Mouse (Mus musculus): Measurements from ENCODE around the gene Pigs. TPM values are rescaled to one million over a fixed set of nuclear protein-coding genes. Genes with fewer than 3 reads are reported as not detected.
A peak's percentile ranks its signal among the peaks of the same experiment; 100 is the strongest.

The Pigs gene
- polyA plus RNA-seq, 1 experiment from 2014 or later = 72.3 TPM

DNA sequence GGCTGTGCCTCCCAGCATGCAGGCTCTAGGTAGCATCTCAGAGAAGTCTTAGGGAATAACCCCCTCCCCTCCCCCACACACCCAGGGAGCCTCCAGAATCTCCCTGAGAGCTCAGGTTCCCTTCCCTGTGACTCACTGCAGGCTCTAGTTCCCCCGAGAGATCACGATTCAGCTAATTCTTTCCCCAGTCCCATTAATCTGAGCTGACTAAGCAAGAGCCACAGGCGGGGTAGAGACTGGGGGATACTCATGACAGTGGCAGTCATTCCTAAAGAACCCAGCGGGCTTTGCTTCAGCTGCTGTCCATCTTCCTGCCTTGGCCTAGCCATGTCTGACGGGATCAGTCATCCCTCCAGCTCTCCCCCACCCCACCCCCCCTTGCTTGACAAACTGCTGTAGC, 54.5 kb downstream of the Pigs start:
- ATAC-seq (ENCODE audit: low read depth) (peak; percentile 42), DNase-seq (ENCODE audit: low spot score) (peak; percentile 78)
- WGBS = 24% methylated on average over 5 of the region's 5 CpGs
- Histone ChIP-seq H3K27ac (replicated peaks; ENCODE audit: low read depth, low read length) (no peak overlapping the region), H3K9me3 (ENCODE audit: control insufficient read depth, low read length) (no peaks in the 10 kb centered on the region), H3K9ac (ENCODE audit: low read depth, low read length) (no peak overlapping the region), H3K27me3 (replicated peaks; ENCODE audit: control insufficient read depth, insufficient read depth, low read length) (no peaks in the 10 kb centered on the region), H3K4me1 (ENCODE audit: control insufficient read depth, insufficient read depth, low read length) (peaks cover 5% of the 10 kb centered on the region; the same call in 1 of the 2 replicates), H3K4me2 (ENCODE audit: low read depth, low read length) (no peak overlapping the region), H3K4me3 (ENCODE audit: low read depth, low read length) (no peak overlapping the region), H3K36me3 (ENCODE audit: control insufficient read depth, insufficient read depth, low read length) (no peaks in the 10 kb centered on the region)

DNA sequence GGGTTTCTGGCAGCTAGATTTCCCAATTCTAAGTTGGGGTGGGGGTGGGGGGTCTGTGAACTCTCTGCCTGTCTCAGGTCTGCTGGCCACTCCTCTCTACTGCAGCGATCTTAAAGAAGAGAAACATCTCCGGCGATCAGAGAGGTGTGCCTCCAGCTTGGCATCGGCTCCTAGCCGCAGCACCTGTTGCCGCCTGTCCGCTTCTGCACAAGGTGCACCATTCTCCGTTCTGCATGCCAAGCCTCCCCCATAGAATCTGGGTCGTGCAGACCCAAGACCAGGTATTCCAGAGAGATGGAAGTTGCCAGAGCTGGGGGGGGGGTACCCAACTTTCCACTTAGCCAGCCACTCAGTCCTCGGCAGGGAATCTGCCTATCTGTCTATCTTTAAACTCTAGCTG, 57.6 kb downstream of the Pigs start:
- DNase-seq (ENCODE audit: low spot score) (no peak), ATAC-seq (ENCODE audit: low read depth) (no peak)
- Histone ChIP-seq H3K36me3 (ENCODE audit: control insufficient read depth, insufficient read depth, low read length) (no peaks in the 10 kb centered on the region), H3K4me3 (ENCODE audit: low read depth, low read length) (no peak overlapping the region), H3K9ac (ENCODE audit: low read depth, low read length) (no peak overlapping the region), H3K4me1 (ENCODE audit: control insufficient read depth, insufficient read depth, low read length) (peaks cover 5% of the 10 kb centered on the region; the same call in 1 of the 2 replicates), H3K4me2 (ENCODE audit: low read depth, low read length) (no peak overlapping the region), H3K9me3 (ENCODE audit: control insufficient read depth, low read length) (no peaks in the 10 kb centered on the region), H3K27me3 (replicated peaks; ENCODE audit: control insufficient read depth, insufficient read depth, low read length) (no peaks in the 10 kb centered on the region), H3K27ac (replicated peaks; ENCODE audit: low read depth, low read length) (no peak overlapping the region)
- 69% methylated on average over 10 of the region's 10 CpGs for WGBS

DNA sequence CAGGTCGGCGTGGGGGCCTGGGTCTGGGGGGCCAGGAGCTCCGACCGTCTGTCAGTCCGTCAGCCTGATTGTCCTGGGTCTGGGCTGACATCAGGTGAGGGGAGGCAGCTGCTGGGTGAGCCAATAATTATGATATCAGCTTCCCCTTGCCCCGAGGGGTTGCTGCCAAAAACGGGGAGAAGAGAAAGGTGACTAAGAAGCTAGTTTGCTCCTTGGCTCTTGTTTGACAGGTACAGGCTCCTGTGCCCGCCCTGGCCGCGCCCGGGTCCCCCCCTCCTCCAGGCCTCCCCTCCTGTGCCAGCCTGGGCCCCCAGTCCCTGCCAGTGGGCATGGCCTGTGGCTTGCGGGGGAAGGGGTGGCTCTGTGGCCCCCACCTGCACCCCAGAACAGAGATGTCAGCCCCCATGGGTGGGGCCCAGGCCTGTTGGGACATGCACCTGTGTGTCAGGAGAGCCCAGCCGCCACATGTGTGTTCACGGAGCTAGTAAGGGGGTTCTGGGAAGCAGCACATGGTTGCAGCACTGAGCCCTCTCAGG, 58.4 kb downstream of the Pigs start, which contains the start of gene Foxn1:
TSS of gene Foxn1 (minus strand) at position 51 of the 536 bp plus-strand sequence.
- WGBS = 66% methylated on average over 14 of the region's 14 CpGs
- no peak within 1 kb of the TSS for H3K9ac ChIP-seq (ENCODE audit: low read depth, low read length)
- ATAC-seq (ENCODE audit: low read depth) = peak; percentile 71
- H3K36me3 ChIP-seq (ENCODE audit: control insufficient read depth, insufficient read depth, low read length) = no peaks in the 10 kb centered on the region
- H3K4me2 ChIP-seq (ENCODE audit: low read depth, low read length) = peak within 1 kb of the TSS; percentile 15; the same call in 1 of the 2 replicates
- peak; percentile 51 for DNase-seq (ENCODE audit: low spot score)
- no peak within 1 kb of the TSS for H3K27ac ChIP-seq (replicated peaks; ENCODE audit: low read depth, low read length)
- H3K4me3 ChIP-seq (ENCODE audit: low read depth, low read length) = no peak within 1 kb of the TSS
- H3K27me3 ChIP-seq (replicated peaks; ENCODE audit: control insufficient read depth, insufficient read depth, low read length) = no peaks in the 10 kb centered on the region
- H3K9me3 ChIP-seq (ENCODE audit: control insufficient read depth, low read length) = no peaks in the 10 kb centered on the region
- H3K4me1 ChIP-seq (ENCODE audit: control insufficient read depth, insufficient read depth, low read length) = peaks cover 5% of the 10 kb centered on the region; the same call in 1 of the 2 replicates

Other genes starting within 250 kb of the Pigs start
- 30.9 and 32.4 TPM in 2 replicates for gene Eral1, start 248.0 kb upstream of the Pigs start, polyA plus RNA-seq (2014; fragmentation: Nextera tagmentation; extraction: Ambion mirVana)
- gene Fam222b, start 233.8 kb upstream of the Pigs start, polyA plus RNA-seq (2014; fragmentation: Nextera tagmentation; extraction: Ambion mirVana) = 15.9 and 16.3 TPM in 2 replicates
- gene Traf4, start 162.8 kb upstream of the Pigs start, polyA plus RNA-seq (2014; fragmentation: Nextera tagmentation; extraction: Ambion mirVana) = 52.4 and 60.8 TPM in 2 replicates
- 10.8 and 12.6 TPM in 2 replicates for gene Nek8, start 151.7 kb upstream of the Pigs start, polyA plus RNA-seq (2014; fragmentation: Nextera tagmentation; extraction: Ambion mirVana)
- gene Tlcd1, start 151.7 kb upstream of the Pigs start, polyA plus RNA-seq (2014; fragmentation: Nextera tagmentation; extraction: Ambion mirVana) = 22.2 and 23.8 TPM in 2 replicates
- 1,626 and 1,746 TPM in 2 replicates for gene Rpl23a, start 144.8 kb upstream of the Pigs start, polyA plus RNA-seq (2014; fragmentation: Nextera tagmentation; extraction: Ambion mirVana)
- 136 and 156 TPM in 2 replicates for gene Rab34, start 140.0 kb upstream of the Pigs start, polyA plus RNA-seq (2014; fragmentation: Nextera tagmentation; extraction: Ambion mirVana)
- gene Proca1, start 135.0 kb upstream of the Pigs start, polyA plus RNA-seq (2014; fragmentation: Nextera tagmentation; extraction: Ambion mirVana) = 2.4 and 2.7 TPM in 2 replicates
- 93.1 and 103 TPM in 2 replicates for gene Sdf2, start 82.7 kb upstream of the Pigs start, polyA plus RNA-seq (2014; fragmentation: Nextera tagmentation; extraction: Ambion mirVana)
- gene Supt6, start 82.4 kb upstream of the Pigs start, polyA plus RNA-seq (2014; fragmentation: Nextera tagmentation; extraction: Ambion mirVana) = 26.6 and 28.7 TPM in 2 replicates
- gene 2610507B11Rik, start 66.7 kb upstream of the Pigs start, polyA plus RNA-seq (2014; fragmentation: Nextera tagmentation; extraction: Ambion mirVana) = 73.6 and 78.9 TPM in 2 replicates
- 0.11 and 0.31 TPM in 2 replicates for gene BC030499, start 37.6 kb upstream of the Pigs start, polyA plus RNA-seq (2014; fragmentation: Nextera tagmentation; extraction: Ambion mirVana)
- 23.8 and 25.3 TPM in 2 replicates for gene Spag5, start 26.9 kb upstream of the Pigs start, polyA plus RNA-seq (2014; fragmentation: Nextera tagmentation; extraction: Ambion mirVana)
- gene Aldoc, start 5.4 kb upstream of the Pigs start, polyA plus RNA-seq (2014; fragmentation: Nextera tagmentation; extraction: Ambion mirVana) = 20.4 and 24.1 TPM in 2 replicates
- 39.9 and 46.1 TPM in 2 replicates for gene Unc119, start 15.1 kb downstream of the Pigs start, polyA plus RNA-seq (2014; fragmentation: Nextera tagmentation; extraction: Ambion mirVana)
- 1.4 and 1.6 TPM in 2 replicates for gene Foxn1, start 58.1 kb downstream of the Pigs start, polyA plus RNA-seq (2014; fragmentation: Nextera tagmentation; extraction: Ambion mirVana)
- gene Slc13a2, start 93.8 kb downstream of the Pigs start, polyA plus RNA-seq (2014; fragmentation: Nextera tagmentation; extraction: Ambion mirVana) = not detected in 2 replicates
- 12.6 and 14.8 TPM in 2 replicates for gene Slc46a1, start 137.3 kb downstream of the Pigs start, polyA plus RNA-seq (2014; fragmentation: Nextera tagmentation; extraction: Ambion mirVana)
- gene Sarm1, start 169.3 kb downstream of the Pigs start, polyA plus RNA-seq (2014; fragmentation: Nextera tagmentation; extraction: Ambion mirVana) = 3.9 and 4.0 TPM in 2 replicates
- 9.9 and 11.3 TPM in 2 replicates for gene Vtn, start 170.7 kb downstream of the Pigs start, polyA plus RNA-seq (2014; fragmentation: Nextera tagmentation; extraction: Ambion mirVana)
- 0.17 TPM in 1 of 2 replicates, not detected in the other for gene Sebox, start 175.0 kb downstream of the Pigs start, polyA plus RNA-seq (2014; fragmentation: Nextera tagmentation; extraction: Ambion mirVana)
- gene Tmem199, start 183.8 kb downstream of the Pigs start, polyA plus RNA-seq (2014; fragmentation: Nextera tagmentation; extraction: Ambion mirVana) = 39.0 and 39.8 TPM in 2 replicates
- 152 and 156 TPM in 2 replicates for gene Poldip2, start 183.8 kb downstream of the Pigs start, polyA plus RNA-seq (2014; fragmentation: Nextera tagmentation; extraction: Ambion mirVana)
- 76.0 and 83.0 TPM in 2 replicates for gene Tnfaip1, start 207.9 kb downstream of the Pigs start, polyA plus RNA-seq (2014; fragmentation: Nextera tagmentation; extraction: Ambion mirVana)
- gene Ift20, start 207.9 kb downstream of the Pigs start, polyA plus RNA-seq (2014; fragmentation: Nextera tagmentation; extraction: Ambion mirVana) = 172 and 178 TPM in 2 replicates
- 86.9 and 88.2 TPM in 2 replicates for gene Tmem97, start 222.4 kb downstream of the Pigs start, polyA plus RNA-seq (2014; fragmentation: Nextera tagmentation; extraction: Ambion mirVana)